Mouse (Mus musculus) CH12.LX (cell line): ENCODE data around the gene Rab25. TPM values are rescaled to one million over a fixed set of nuclear protein-coding genes. Genes with fewer than 3 reads are reported as not detected.
A peak's percentile ranks its signal among the peaks of the same experiment; 100 is the strongest.

Experiments used
- DNase-seq: peaks from one replicate; pipeline ENCODE4 v3.0.0-alpha.2; 2013; ENCODE audit errors: extremely low read depth
- H3K27ac ChIP-seq: 2 replicates; pipeline ENCODE4 v1.5.1; 2012; ENCODE audit warnings: low read depth, mild to moderate bottlenecking, control low read depth, moderate library complexity; ENCODE audit not compliant: insufficient read depth
- H3K27me3 ChIP-seq: replicated peaks from 2 replicates; pipeline ENCODE3; 2012; ENCODE audit warnings: inconsistent platforms
- H3K36me3 ChIP-seq, 2 experiments: replicated peaks in 1 of 2; 2 replicates each; pipeline versions ENCODE3 to v1.6.1; 2012; ENCODE audit warnings: inconsistent platforms in 1 of 2, low read length in 1 of 2, mild to moderate bottlenecking in 1 of 2, mixed read lengths in 1 of 2, moderate library complexity in 1 of 2; ENCODE audit not compliant: control insufficient read depth in 1 of 2, insufficient read depth in 1 of 2
- H3K4me1 ChIP-seq, 2 experiments: 2 replicates each; pipeline ENCODE4 v1.6.1; 2012; ENCODE audit warnings: inconsistent platforms in 1 of 2, moderate library complexity in 1 of 2; ENCODE audit not compliant: insufficient read depth in 2 of 2, control insufficient read depth in 1 of 2
- H3K4me2 ChIP-seq: 2 replicates; pipeline ENCODE4 v1.6.1; 2012; ENCODE audit warnings: low read depth, mild to moderate bottlenecking, control low read depth; ENCODE audit not compliant: poor library complexity, insufficient read depth, severe bottlenecking
- H3K4me3 ChIP-seq, 3 experiments: fragments of 150-350 bp in 1 of 3; sonication (generic) in 1 of 3; replicated peaks in 1 of 3; 2 replicates each; pipeline versions ENCODE3 to v1.5.1; 2011 to 2012; ENCODE audit warnings: low read depth in 2 of 3, low read length in 2 of 3, mild to moderate bottlenecking in 2 of 3, moderate library complexity in 2 of 3, control low read depth in 1 of 3, improper control_type of control experiment in 1 of 3, inconsistent platforms in 1 of 3, mixed read lengths in 1 of 3; ENCODE audit not compliant: poor library complexity in 1 of 3
- H3K79me2 ChIP-seq: replicated peaks from 2 replicates; pipeline ENCODE4 v1.6.1; 2012; ENCODE audit warnings: mild to moderate bottlenecking, moderate library complexity; ENCODE audit not compliant: control insufficient read depth, poor library complexity, insufficient read depth, severe bottlenecking; ENCODE audit errors: extremely low read depth
- H3K9ac ChIP-seq: 2 replicates; pipeline ENCODE4 v1.6.1; 2012; ENCODE audit warnings: low read depth, mild to moderate bottlenecking, control low read depth, moderate library complexity; ENCODE audit not compliant: insufficient read depth
- H3K9me3 ChIP-seq: replicated peaks from 2 replicates; pipeline ENCODE3; 2012; ENCODE audit warnings: low read length, inconsistent platforms, mixed read lengths
- BHLHE40 ChIP-seq: IDR thresholded peaks from 2 replicates; pipeline ENCODE4 v1.6.1; 2011; ENCODE audit warnings: mild to moderate bottlenecking, low read depth, low read length, improper control_type of control experiment
- CHD1 ChIP-seq: IDR thresholded peaks from 2 replicates; pipeline ENCODE4 v1.6.1; 2012; ENCODE audit warnings: low read depth, low read length, improper control_type of control experiment, inconsistent platforms
- CHD2 ChIP-seq: IDR thresholded peaks from 2 replicates; pipeline ENCODE4 v1.6.1; 2011; ENCODE audit warnings: low read length, improper control_type of control experiment
- CTCF ChIP-seq, 2 experiments: IDR thresholded peaks in 1 of 2; conservative IDR thresholded peaks in 1 of 2; 2 replicates each; pipeline ENCODE4 v1.5.1; 2011 to 2012; ENCODE audit warnings: low read depth in 2 of 2, low read length in 2 of 2, improper control_type of control experiment in 1 of 2, inconsistent platforms in 1 of 2, mild to moderate bottlenecking in 1 of 2, moderate library complexity in 1 of 2
- ELF1 ChIP-seq: IDR thresholded peaks from 2 replicates; pipeline ENCODE4 v1.6.1; 2014; ENCODE audit warnings: low read depth, mild to moderate bottlenecking, inconsistent platforms, low read length, improper control_type of control experiment
- ETS1 ChIP-seq: conservative IDR thresholded peaks from 2 replicates; pipeline ENCODE4 v1.6.1; 2012; ENCODE audit warnings: low read depth, mild to moderate bottlenecking, inconsistent platforms, low read length, improper control_type of control experiment, moderate library complexity
- IRF4 ChIP-seq: IDR thresholded peaks from 2 replicates; pipeline ENCODE4 v1.6.1; 2014; ENCODE audit warnings: low read depth, mild to moderate bottlenecking, inconsistent platforms, low read length, improper control_type of control experiment
- JUND ChIP-seq: conservative IDR thresholded peaks from 2 replicates; pipeline ENCODE4 v1.6.1; 2011; ENCODE audit warnings: low read depth, low read length, improper control_type of control experiment
- KAT2A ChIP-seq: IDR thresholded peaks from 2 replicates; pipeline ENCODE4 v1.6.1; 2012; ENCODE audit warnings: low read length, improper control_type of control experiment, inconsistent platforms; ENCODE audit not compliant: insufficient replicate concordance
- MAX ChIP-seq: IDR thresholded peaks from 2 replicates; pipeline ENCODE4 v1.6.1; 2011; ENCODE audit warnings: low read length, improper control_type of control experiment
- MAZ ChIP-seq: IDR thresholded peaks from 2 replicates; pipeline ENCODE4 v1.6.1; 2012; ENCODE audit warnings: low read depth, mild to moderate bottlenecking, inconsistent platforms, low read length, improper control_type of control experiment, moderate library complexity
- MEF2A ChIP-seq: IDR thresholded peaks from 2 replicates; pipeline ENCODE4 v1.6.1; 2014; ENCODE audit warnings: low read depth, mild to moderate bottlenecking, inconsistent platforms, low read length, improper control_type of control experiment, borderline replicate concordance
- NELFE ChIP-seq: IDR thresholded peaks from 2 replicates; pipeline ENCODE4 v1.6.1; 2011; ENCODE audit warnings: low read depth, low read length, improper control_type of control experiment
- NRF1 ChIP-seq: IDR thresholded peaks from 2 replicates; pipeline ENCODE4 v1.6.1; 2014; ENCODE audit warnings: low read depth, mild to moderate bottlenecking, inconsistent platforms, low read length, improper control_type of control experiment, moderate library complexity
- PAX5 ChIP-seq: IDR thresholded peaks from 2 replicates; pipeline ENCODE4 v1.6.1; 2012; ENCODE audit warnings: low read length, inconsistent platforms, mixed read lengths
- RAD21 ChIP-seq: IDR thresholded peaks from 2 replicates; pipeline ENCODE4 v1.6.1; 2011; ENCODE audit warnings: low read depth, mild to moderate bottlenecking, low read length, improper control_type of control experiment, moderate library complexity
- SIN3A ChIP-seq: IDR thresholded peaks from 2 replicates; pipeline ENCODE4 v1.6.1; 2012; ENCODE audit warnings: low read length, improper control_type of control experiment, inconsistent platforms
- TCF12 ChIP-seq: IDR thresholded peaks from 2 replicates; pipeline ENCODE4 v1.6.1; 2014; ENCODE audit warnings: low read depth, mild to moderate bottlenecking, inconsistent platforms, low read length, improper control_type of control experiment
- UBTF ChIP-seq: IDR thresholded peaks from 2 replicates; pipeline ENCODE4 v1.6.1; 2012; ENCODE audit warnings: low read depth, mild to moderate bottlenecking, inconsistent platforms, low read length, improper control_type of control experiment, moderate library complexity
- USF2 ChIP-seq: conservative IDR thresholded peaks from 2 replicates; pipeline ENCODE4 v1.6.1; 2011; ENCODE audit warnings: low read depth, low read length, improper control_type of control experiment
- ZC3H11A ChIP-seq: IDR thresholded peaks from 2 replicates; pipeline ENCODE4 v1.6.1; 2012; ENCODE audit warnings: low read depth, mild to moderate bottlenecking, inconsistent platforms, low read length, improper control_type of control experiment
- dilution Hi-C: fragments of 300-500 bp; cut with MboI; formaldehyde crosslinking; loops from 2 replicates; pipeline ENCODE4 v1.14.3; 2020; ENCODE audit warnings: low sequenced_read_pairs; ENCODE audit not compliant: extremely low pct_unique_long_range_greater_than_20kb, extremely low pct_ligation_motif_present
- in situ Hi-C: fragments of 300-500 bp; cut with MboI; formaldehyde crosslinking; loops from 3 replicates; pipeline ENCODE4 v1.14.3; 2019; ENCODE audit warnings: low sequenced_read_pairs, low pct_ligation_motif_present, low pct_unique_long_range_greater_than_20kb, mixed read lengths
- polyA plus RNA-seq: library from polyadenylated mRNA; unstranded; fragments of >175 nt; gene quantifications from 2 replicates; pipeline ENCODE4 v1.2.1, GENCODE M21; 2012; ENCODE audit warnings: low read depth; ENCODE audit not compliant: insufficient read length
- total RNA-seq, 2 experiments: library from RNA; depleted of rRNA; stranded (reverse); fragments of 300-350 nt in 1 of 2; fragments of >200 nt in 1 of 2; gene quantifications; 2 replicates each; pipeline ENCODE4 v1.2.3; 2012 to 2014

The Rab25 gene
- total and polyA plus RNA-seq, 3 experiments: 0.79 to 4.1 (median 1.8) TPM

DNA sequence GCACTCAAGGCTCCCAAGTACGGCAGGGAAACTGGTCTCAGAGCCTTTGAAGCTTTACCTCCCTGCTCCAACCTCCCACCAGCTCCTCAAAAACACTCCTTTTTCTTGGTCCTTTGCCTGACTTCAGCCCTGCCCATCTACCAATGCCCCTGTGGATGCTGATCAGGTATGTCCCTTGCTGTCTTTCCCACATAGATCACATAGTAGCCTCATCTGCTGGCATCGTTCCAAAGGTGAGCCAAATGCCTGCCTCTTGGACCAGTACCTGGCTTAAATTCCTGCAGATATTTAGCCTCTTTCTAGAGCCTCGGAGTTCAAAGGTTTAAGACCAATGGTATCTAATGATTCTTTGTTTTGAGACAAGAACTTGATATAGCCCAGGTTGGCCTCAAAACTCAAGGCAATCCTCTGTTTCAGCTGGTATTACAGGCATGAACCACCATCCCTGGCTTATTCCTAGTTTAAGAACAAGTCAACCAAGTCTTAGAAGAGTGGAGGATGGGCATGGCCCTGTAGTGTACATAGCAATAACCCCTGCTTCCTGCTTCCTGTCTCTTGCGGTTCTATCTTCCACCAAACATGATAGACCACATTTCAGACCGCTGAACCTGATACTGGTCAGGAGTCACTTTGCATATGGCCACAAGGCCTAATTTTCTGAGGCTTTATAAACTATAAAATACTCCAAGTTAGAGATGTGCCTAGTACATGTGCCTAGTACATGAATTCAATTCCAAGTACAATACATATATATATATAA lies 4.3 kb downstream of the Rab25 start:
- Histone ChIP-seq H3K27ac (no peak overlapping the region), H3K79me2 (no peaks in the 10 kb centered on the region), H3K4me2 (no peak overlapping the region), H3K36me3 (peaks cover 3 to 22% of the 10 kb centered on the region in 2 experiments), H3K9me3 (no peaks in the 10 kb centered on the region), H3K4me3 (no peak overlapping the region), H3K4me1 (peaks cover 13 to 31% of the 10 kb centered on the region in 2 experiments), H3K9ac (no peak overlapping the region), H3K27me3 (no peaks in the 10 kb centered on the region)
- dilution Hi-C loops (no loop called here), in situ Hi-C loops (no loop called here)
- no peak for DNase-seq
- TF ChIP-seq CHD2: peak; percentile 36; the same call in 1 of the 2 replicates
- 0 out of 2 replicates have a peak, but pooled peaks have one; percentile 16 for TF ChIP-seq BHLHE40
- no peak for TF ChIP-seq USF2
- TF ChIP-seq NRF1: no peak
- no peak for TF ChIP-seq CHD1
- TF ChIP-seq ELF1: peak; percentile 51; the same call in 1 of the 2 replicates

GRCm38 (mm10) chr3:88543174-88543573 lies 4.9 kb downstream of the Rab25 start:
- TF ChIP-seq RAD21 (no peak), BHLHE40 (no peak), IRF4 (no peak), PAX5 (no peak)
- dilution Hi-C loops: no loop called here
- H3K4me1 ChIP-seq: peaks cover 13 to 31% of the 10 kb centered on the region in 2 experiments

GRCm38 (mm10) chr3:88542486-88542885 lies 5.6 kb downstream of the Rab25 start:
- TF ChIP-seq MAX: no peak
- no peak for TF ChIP-seq KAT2A
- TF ChIP-seq NELFE: no peak
- TF ChIP-seq ETS1: no peak
- TF ChIP-seq ZC3H11A: no peak
- TF ChIP-seq SIN3A: no peak
- TF ChIP-seq UBTF: no peak
- TF ChIP-seq TCF12: no peak
- no peak for TF ChIP-seq MEF2A
- no peak for TF ChIP-seq CTCF (conservative IDR thresholded peaks at IDR 0.05 in 1 of 2, IDR thresholded peaks at IDR 0.05 in 1 of 2; ENCODE audit: low read depth in 2 of 2, low read length in 2 of 2)
- TF ChIP-seq BHLHE40: no peak
- TF ChIP-seq MAZ: no peak
- TF ChIP-seq IRF4: no peak
- no peak for TF ChIP-seq JUND
- TF ChIP-seq, all 38 proteins: peak for 0
- Histone ChIP-seq H3K79me2 (no peaks in the 10 kb centered on the region), H3K9ac (no peak overlapping the region), H3K36me3 (peaks cover 0 to 23% of the 10 kb centered on the region in 2 experiments), H3K4me1 (peaks cover 13 to 31% of the 10 kb centered on the region in 2 experiments), H3K4me3 (no peak overlapping the region), H3K9me3 (no peaks in the 10 kb centered on the region), H3K27ac (no peak overlapping the region), H3K27me3 (no peaks in the 10 kb centered on the region), H3K4me2 (no peak overlapping the region)
- dilution Hi-C loops (no loop called here), in situ Hi-C loops (no loop called here)
- no peak for DNase-seq

More at GRCm38 (mm10) chr3:88543174-88543573, 4.9 kb downstream of the Rab25 start:
- no peaks in the 10 kb centered on the region for H3K9me3 ChIP-seq
- no peaks in the 10 kb centered on the region for H3K79me2 ChIP-seq
- H3K9ac ChIP-seq: no peak overlapping the region
- in situ Hi-C loops: no loop called here
- no peak overlapping the region for H3K4me3 ChIP-seq
- H3K27ac ChIP-seq: no peak overlapping the region
- no peak for DNase-seq
- H3K36me3 ChIP-seq: peaks cover 0 to 21% of the 10 kb centered on the region in 2 experiments
- H3K27me3 ChIP-seq: no peaks in the 10 kb centered on the region
- no peak overlapping the region for H3K4me2 ChIP-seq
